Mouse (Mus musculus): ENCODE measurements around the gene Tmem243.
"Not testable (repeated sequence)": the region's sequence is repeated elsewhere in the genome, so short reads cannot be mapped to it uniquely, and the experiment has no call there.

Tmem243 gene

DNA sequence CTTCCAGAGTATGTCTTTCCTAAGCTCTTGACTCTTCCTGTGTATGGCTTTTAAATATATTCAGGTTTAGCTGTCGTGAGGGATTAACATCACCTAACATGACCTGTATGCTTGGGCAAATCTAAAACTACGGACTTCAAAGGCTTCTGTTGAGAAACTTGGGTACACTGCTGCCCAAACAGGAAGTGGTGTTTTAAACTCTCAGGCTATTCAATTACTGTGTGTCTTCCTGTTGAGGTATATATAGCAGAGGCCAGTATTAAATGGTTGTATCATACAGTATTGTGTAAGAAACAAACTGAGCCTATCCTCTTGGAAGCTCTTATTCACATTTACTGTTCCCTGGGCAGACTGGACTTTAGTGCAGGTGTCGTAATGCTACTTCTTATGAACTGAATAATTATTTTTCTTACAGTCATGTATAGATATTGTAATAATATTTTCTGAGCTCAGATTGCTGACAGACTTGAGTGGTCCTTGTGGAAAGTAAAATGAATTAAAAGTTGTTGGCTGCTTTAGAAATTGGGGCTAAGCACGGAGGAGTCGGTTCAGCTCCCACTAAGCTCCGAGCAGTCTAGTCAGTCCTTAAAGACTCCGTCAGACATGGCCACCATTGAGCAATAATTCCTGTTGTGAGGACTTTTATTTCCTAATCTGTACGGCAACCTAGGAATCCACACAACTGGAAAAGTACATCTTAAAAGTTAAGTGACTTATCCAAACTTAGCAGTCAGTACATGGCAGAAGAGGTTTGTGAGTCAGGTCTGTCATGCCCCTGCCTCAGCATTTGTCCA is 7.0 kb downstream of the Tmem243 start:
- no peak for DNase-seq

DNA sequence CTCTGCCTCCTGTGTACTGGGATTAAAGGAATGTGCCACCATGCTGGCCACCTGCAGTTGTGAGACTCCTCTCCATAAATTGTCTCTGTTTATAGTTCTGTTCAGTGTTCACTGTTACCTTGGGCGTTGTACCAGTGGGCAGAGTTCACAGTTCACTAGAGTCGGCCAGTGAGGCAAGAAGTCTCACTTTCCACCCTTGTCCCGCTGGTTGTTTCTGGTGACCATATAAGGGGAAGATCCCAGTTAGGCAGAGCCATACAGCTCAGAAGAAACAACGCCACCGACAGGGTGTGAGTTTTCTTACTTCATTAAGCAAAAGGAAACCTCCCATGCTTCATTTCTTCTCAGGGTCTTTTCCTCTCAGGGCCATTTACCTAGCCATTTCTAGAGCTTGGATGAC is 8.0 kb downstream of the Tmem243 start:
- peak; percentile 41 to 74 for DNase-seq

DNA sequence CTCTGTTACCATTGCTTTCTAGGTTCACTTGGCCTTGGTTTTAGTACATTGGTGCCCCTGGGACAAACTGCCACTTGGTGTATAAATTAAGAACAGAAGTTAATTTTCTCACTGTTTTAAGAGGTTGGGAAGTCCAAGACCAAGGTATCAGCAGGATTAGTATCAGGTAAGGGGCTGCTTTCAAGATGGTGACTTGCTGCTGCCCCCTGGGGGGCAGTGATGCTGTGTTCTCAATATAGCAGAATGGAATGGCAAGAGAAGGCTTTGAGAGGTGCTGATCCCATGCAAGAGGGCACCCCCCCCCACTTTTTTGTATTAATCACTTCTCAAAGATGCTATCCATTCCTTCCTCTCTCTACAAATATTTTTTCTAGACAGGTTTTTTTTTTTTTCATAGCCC is 9.1 kb downstream of the Tmem243 start:
- peak in 1 of 2 experiments; percentile 18 for DNase-seq

DNA sequence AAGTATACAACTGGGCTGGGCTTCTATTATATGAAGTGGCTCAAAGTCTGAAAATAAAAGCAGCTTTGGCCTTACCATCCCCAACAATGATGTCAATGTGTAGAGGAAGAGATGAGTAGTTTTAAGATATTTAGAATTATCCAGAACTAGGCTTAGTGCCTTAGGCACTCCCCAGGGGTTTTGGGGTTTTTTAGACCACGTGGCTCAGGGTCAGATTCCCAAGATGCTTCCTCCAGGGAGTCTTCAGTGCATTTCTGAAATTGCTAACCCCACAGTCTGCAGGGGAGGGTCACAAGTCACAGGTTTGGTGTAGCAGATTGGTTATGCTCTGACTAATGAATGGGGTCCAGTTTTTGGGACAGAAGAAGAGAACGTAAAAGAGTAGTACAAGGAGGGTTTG is 10.8 kb downstream of the Tmem243 start:
- DNase-seq, result no peak

DNA sequence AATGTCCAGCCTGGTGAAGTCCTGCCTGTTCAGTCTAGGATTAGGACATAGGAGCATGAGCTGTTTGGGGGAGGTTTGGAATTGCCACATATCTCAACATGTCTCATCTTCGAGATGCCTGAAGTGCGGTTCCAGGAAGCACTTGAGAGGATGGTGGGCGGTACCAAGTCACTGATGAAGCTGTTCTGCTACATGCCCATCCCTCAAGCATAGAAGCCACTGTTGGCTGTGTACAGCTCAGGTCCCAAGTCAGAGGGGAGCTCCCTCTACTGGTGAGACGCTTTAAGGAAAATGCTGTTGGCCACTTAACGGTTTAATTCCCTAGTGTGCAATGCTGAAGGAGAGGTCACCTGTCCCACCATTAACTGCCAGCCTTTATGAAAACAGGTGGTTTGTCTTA is 11.3 kb downstream of the Tmem243 start:
- peak; percentile 63 to 73 for DNase-seq

DNA sequence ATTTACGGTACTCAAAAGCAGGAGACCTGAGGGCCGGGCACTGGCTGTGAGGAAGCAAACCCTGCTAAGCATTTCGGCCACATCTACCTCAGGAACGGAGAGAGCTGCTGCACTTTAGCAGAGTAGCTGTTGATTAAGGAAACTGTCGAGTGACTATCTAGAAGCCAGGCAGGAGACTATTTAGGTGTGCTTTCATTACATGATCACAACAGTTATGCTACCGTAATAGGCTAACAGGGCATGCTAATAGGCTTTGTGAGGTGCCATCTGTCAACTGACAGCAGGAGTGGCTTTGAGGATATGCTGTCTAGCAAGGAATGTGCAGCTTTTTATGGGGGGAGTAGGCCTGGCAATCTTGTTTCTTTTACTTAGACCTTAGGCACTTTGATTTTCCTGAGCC is 13.7 kb downstream of the Tmem243 start:
- no peak for DNase-seq

DNA sequence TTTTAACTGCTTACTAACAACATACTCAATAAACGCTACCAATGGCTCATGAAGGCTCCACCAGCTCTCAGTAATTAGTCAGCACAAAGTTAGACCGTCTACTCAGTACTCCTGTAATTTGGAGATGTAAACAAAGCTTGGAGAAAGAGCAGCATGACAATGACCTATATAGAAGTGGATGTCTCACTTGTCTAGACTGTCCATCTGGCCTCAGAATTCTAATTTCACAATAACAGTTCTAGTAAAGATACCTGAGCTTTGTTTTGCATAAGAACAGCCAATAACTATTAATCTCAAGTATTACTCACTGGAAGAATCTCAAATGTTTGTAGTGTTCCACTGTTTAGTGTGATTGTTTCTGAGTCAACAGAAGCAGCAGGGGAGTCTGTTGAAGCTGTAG is 23.7 kb downstream of the Tmem243 start:
- no peak for DNase-seq

DNA sequence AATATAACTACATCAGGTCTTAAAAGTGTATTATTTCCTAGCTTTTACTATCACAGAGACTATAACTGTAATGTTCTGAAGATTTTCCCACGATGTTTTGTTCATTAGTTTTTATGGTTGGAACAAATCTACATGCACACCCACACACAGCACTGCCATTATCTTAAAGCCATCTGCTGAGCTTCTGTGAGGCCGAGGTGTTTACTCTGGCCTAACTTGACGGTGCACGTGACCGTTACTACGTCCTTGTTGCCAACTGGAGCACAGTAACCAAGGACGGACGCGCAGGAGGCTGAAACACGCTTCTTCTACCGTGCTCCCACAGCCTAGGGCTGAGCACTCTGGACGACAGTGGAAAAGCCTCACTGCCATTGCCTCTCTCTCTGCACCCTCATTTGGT is 28.1 kb downstream of the Tmem243 start:
- DNase-seq, result no peak

DNA sequence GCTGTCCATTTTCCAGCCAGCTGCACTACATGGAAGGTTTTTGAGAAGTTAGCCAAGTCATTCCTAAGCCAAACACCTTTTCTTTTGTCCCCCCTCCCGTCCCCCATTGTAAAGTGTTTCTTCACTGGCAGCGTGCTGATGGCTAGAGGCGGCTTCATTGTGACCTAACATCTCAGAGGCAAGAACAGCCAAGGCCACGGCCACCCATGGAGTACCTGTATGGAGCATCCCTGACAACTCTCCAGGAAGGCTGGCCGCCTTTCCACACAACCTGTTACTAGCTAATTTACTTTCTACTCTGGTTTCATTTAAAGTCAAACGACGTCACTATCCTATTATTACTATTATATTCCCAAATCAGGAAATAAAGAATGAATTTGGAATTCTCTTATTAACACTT is 31.3 kb downstream of the Tmem243 start:
- no peak for DNase-seq

DNA sequence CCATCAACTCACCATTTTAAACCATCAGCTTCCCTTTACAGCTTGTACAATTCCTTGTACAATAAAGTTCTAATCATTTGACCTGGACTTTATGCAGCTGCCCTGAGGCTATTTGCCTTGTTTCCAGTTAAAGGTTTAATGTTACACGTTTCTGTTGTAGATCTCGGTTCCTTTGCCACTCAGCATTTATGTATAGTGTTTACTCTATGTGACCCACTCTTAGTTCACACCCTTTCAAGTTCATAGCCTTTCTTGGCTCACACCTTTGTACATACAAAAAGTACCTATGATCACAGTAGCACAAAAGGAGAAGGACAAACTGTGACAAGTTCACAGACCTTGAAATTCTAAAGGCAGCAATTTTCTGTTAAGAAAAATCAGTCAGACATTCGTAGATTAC is 35.1 kb downstream of the Tmem243 start:
- DNase-seq, result no peak

DNA sequence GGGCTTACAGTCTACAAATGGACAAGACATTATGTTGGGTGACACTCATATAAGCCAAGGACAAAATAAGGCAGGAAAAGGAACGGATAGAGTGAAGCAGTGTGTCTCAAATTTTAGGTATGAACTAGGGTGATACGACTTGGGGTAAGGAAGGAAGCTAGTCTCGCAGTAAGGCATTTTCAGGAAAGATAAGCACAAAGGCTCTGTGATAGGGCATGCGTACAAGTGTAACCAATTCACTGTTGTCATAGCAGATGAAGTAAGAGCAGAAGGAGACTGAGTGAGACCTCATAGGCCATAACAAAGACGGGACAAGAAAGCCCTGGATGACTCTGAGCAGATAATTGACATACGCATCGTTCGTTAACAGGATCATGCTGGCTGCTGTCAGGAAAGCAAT is 40.3 kb downstream of the Tmem243 start:
- no peak for DNase-seq

DNA sequence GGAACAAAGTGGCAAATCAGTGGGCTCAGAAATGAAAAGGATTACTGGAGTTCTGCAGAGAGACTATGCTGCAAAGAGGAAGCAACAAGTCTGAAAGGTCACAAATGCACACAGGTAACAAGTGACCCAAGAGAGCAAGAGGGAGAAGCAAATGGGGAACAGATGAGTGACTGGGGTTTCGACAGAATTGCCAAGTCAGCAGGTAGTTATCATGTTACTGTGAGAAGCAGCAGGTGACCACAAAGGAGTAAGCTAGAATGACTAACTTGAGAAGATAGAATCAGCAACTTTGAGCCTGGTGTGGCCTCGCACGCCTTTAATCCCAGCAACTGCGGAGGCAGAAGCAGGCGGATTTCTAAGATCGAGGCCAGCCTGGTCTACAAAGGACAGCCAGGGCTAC is 41.9 kb downstream of the Tmem243 start:
- no peak for DNase-seq

DNA sequence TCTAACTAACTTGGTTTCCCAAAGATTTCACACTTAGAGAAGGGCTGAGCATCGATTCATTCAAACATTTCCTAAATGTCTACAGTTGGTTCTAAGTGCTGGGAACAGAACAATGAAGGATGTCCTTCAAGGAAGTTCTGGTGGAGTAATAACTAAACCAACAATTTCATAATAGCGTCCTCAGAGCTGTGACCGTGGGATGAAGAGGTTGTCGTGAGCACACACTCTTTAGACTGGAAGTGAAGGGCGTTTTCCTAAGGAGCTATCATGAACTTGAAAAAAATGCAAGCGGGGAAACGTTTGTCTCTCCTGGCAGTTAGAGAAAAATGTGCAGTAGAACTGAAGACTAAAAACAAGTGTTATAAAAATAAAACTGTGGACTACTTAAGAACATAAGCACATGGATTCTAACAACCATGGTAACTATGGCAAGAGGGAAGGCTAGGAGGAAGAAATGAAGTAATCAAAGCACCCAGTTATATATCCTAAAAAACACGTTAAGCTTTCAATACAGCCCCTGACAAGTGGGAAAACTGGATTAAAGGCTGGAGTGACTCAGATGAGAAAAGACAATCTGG is 48.9 kb downstream of the Tmem243 start:
- no peak for DNase-seq

DNA sequence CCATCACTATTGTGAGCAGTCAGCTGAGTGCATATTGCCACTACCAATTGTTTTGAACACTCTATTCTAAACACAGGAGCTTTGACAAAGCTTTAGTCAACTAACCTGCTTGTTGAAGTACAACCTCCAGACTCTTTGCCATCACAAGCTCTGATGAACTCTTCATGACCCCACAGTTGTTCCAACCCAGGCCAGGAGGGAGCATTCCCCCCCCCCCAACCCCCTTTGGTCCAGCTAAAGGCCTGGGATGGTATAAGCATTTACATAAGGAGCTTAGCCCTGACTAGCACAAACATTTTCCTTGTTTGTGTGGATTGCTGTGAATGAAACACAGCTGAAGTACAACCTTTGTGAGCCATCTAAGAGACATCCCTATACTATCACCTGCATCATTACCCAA is 56.3 kb downstream of the Tmem243 start:
- DNase-seq, result no peak

DNA sequence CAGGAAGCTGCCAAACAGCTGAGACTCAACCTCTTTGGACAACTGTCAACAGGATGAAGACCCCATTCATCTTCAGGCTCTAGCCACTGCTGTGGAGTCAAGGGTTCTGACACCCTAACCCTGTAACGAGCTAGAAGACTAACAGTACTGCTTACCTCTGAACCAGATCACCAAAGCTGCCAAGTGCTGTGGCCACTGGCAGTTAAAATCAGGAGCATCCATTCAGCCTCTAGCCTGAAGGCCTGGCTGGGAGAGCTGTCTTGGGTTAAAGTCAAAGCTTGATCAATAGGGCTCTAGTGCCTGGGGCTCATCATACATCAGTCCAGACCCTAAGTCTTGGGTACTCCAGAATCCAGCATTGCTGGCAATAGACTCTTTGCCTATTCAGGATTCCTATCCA is 56.9 kb downstream of the Tmem243 start:
- no peak for DNase-seq

DNA sequence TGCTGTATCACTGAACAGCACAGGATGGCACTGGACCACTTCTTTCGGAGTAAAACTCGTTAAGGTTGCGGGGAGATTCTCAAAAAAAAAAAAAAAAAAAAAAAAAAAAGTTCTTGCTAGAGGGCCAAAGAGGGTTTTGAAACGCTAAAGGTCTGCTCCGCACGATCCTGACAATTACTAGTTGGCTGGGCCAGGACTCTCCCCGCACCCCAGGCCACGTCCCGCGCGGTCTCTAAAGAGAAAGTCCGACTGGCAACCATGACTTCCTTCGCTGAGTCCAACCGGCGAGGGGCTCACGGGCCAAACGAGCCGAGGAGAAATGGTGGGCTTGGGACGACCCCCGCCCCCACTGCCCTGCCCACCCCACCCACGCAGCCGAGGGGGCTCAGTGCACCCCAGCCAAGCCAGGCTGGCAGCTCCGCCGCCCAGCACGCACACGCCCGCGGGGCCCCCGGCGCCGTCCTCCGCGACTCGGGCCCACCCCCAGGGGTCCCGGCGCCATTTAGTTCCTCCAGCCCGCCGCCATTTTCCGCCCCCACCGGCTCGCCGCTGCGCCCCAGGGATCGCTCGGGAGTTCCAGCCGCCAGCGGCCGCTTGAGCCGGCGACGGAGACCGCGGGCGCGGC is 60.5 kb downstream of the Tmem243 start:
- peak; percentile 38 to 65 for DNase-seq

DNA sequence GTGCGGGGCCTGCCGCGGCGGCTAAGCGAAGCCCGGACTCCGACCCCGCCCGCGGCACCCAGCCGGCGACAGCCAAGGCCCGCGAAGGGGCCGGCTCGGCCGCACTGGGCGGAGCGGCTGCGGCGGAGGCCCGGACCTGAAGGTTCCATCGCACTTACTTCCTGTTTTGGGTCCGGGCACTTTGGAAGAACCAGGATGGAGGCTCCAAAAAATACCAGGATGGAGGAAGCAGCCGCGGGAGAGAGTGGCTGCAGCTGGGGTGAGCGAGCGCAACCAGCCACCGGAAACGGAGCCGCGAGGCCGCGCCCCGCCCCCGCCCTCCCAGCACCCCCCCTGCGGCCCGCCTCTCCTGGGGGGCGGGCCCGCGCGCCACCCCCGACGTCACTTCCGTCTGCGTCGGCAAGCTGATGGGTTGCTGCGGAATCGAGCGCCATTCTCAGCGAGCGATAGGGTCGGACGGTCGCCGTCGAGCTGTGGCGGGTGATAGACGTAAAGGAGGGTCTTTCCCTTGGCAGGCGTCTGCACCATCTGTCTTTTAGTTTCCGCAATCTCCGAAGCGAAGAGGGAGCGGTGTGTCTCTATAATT is 61.1 kb downstream of the Tmem243 start, which contains the start of gene Dmtf1:
TSS of gene Dmtf1 (minus strand) at position 321 of the 586 bp plus-strand sequence.
- peak; percentile 88 to 94 for DNase-seq

DNA sequence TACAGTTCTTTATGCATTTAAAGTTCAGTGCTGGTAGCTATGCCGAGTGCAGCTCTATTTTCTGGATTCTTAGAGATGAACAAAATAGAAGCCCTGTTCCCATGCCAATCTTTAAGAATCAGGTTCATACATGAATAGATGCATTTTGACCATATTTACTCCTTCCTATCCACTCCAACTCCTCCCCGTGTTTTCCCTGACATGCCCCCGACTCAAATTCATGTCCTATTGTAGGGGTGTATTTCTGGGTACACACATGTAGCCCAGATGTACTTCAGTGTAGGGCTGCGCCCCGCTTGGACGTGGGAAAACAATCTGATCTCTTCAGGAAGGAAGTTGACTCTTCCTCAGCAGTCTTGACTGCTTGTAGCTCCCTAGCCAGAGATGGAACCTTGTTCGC is 61.6 kb downstream of the Tmem243 start:
- peak in 1 of 2 experiments; percentile 34 for DNase-seq

DNA sequence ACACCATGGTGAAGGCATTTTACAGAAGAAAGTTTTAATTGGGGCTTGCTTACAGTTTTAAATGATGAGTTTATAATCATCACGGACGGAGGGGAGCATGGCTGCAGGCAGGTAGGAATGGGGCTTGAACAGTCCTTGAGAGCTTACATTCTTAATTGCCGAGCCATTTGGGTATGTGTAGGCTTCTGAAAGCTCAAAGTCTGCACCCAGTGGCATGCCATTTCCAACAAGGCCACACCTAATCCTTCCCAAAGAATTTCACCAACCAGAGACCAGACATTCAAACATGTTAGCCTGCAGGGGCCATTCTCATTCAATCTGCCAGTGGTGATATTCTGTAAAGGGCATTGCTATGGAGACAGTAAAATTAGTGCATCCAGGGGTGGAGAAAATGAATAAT is 62.9 kb downstream of the Tmem243 start:
- no peak for DNase-seq

DNA sequence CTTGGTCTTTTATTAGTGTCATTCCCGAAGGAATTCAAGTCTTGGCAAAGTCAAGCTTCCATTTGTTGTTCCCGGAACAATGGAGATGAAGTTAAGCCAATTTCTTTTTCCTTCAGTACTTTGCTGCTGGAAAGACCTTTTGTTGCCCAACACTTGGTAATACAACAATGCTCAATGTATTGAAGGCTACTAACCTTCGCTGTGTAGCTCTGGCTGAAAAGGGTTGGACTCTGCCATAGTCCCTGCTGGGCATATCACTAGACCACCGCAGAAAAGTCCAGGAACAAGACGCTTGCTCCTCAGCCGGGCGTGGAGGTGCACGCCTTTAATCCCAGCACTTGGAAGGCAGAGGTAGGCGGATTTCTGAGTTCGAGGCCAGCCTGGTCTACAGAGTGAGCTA is 64.7 kb downstream of the Tmem243 start:
- DNase-seq, result not testable (repeated sequence)

DNA sequence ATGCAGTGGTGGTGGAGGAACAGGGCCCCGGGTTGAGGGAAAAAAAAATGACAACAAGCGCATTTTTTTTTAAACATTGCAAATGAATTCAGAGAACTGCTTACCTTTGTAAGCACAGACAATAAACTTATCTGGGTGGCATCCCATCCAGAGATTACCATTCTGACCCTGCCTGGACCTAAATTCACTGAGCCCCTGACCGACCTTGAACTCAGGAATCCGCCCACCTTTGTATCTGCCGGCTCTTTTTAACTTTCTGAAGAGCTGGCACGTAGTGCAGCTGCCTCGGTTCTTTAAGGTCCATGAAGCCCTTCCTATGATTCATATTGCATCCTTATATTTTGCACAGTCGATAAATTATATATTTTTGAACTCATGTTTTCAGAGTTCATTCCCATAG is 65.9 kb downstream of the Tmem243 start:
- no peak for DNase-seq

DNA sequence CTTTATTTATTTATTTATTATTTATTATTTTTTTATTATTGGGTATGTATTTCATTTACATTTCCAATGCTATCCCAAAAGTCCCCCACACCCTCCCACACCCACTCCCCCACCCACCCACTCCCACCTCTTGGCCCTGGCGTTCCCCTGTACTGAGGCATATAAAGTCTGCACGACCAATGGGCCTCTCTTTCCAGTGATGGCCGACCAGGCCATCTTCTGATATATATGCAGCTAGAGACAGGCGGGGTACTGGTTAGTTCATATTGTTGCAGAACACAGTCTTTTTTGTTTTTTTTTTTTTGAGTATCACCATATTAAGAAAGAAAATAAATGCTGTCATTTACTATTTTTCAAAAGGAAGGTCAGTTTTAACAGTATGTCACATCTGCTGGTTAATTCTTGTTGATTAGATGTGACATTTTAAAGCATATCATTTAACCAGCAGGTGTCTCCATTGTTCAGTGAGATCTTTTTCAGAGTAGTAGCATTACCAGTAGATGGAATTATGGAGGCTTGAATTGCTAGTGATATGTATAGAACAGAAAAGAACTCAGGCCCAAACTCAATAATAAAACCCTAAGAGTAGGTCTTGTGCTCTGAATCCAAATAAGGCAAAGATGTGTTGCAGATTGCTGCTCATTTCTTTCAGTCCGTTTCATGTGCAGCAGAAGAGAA is 69.0 kb downstream of the Tmem243 start:
- DNase-seq, result not testable (repeated sequence)

DNA sequence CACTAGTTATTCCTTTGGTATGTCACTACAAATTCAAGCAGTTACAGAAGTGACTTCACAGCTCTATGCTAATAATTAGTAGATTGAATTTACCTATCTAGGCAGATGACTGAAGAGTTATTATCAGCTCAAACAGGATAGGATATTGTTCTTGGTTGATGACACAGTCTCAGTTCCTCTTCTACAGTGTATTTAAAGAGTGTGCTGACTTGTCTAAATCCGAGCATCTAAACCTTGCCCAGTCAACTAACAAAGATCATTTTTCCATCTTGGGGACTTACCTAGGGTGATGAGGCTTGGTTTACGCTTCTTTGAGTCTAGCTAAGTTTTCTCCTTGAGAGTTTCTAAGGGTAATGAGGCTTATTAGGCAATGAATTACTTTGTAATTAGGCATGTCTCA is 72.8 kb downstream of the Tmem243 start:
- no peak for DNase-seq

Measured in kidney, postnatal 25 days (tissue).